Mouse (Mus musculus): Measurements from ENCODE around the gene Filip1. TPM values are rescaled to one million over a fixed set of nuclear protein-coding genes. Genes with fewer than 3 reads are reported as not detected.

Gene Filip1
- polyA plus RNA-seq, 1 experiment from 2014 or later, result 1.5 TPM

GRCm38 (mm10) chr9:79994296-79994695, 18.4 kb downstream of the Filip1 start:
- ATAC-seq (ENCODE audit: insufficient number of reproducible peaks, low FRiP score, low TSS enrichment, low read depth) (no peak), DNase-seq (ENCODE audit: low spot score) (no peak)
- no peak overlapping the region for H3K27ac ChIP-seq (replicated peaks; ENCODE audit: low read depth, low read length)
- no peaks in the 10 kb centered on the region for H3K27me3 ChIP-seq (ENCODE audit: control insufficient read depth, insufficient read depth, low read length)
- H3K4me3 ChIP-seq (ENCODE audit: low read depth, low read length), result no peak overlapping the region
- no peaks in the 10 kb centered on the region for H3K9me3 ChIP-seq (ENCODE audit: control insufficient read depth, low read length)
- no peak overlapping the region for H3K4me2 ChIP-seq (ENCODE audit: low read depth, severe bottlenecking)
- WGBS, result 93% methylated on average over 5 of the region's 5 CpGs
- H3K4me1 ChIP-seq (ENCODE audit: control insufficient read depth, insufficient read depth, low read length), result no peaks in the 10 kb centered on the region
- no peak overlapping the region for H3K9ac ChIP-seq (ENCODE audit: low read length)
- no peaks in the 10 kb centered on the region for H3K36me3 ChIP-seq (ENCODE audit: control insufficient read depth, insufficient read depth, low read length)

- Histone ChIP-seq H3K36me3 (ENCODE audit: control insufficient read depth, insufficient read depth, low read length) (no peaks in the 10 kb centered on the region), H3K27me3 (ENCODE audit: control insufficient read depth, insufficient read depth, low read length) (no peaks in the 10 kb centered on the region), H3K4me1 (ENCODE audit: control insufficient read depth, insufficient read depth, low read length) (no peaks in the 10 kb centered on the region), H3K4me2 (ENCODE audit: low read depth, severe bottlenecking) (no peak overlapping the region), H3K9ac (ENCODE audit: low read length) (no peak overlapping the region), H3K27ac (replicated peaks; ENCODE audit: low read depth, low read length) (no peak overlapping the region), H3K4me3 (ENCODE audit: low read depth, low read length) (no peak overlapping the region), H3K9me3 (ENCODE audit: control insufficient read depth, low read length) (no peaks in the 10 kb centered on the region)
- WGBS, result 83% methylated on average over 4 of the region's 4 CpGs
- no peak for DNase-seq (ENCODE audit: low spot score)
- ATAC-seq (ENCODE audit: insufficient number of reproducible peaks, low FRiP score, low TSS enrichment, low read depth), result no peak
Observed at GRCm38 (mm10) chr9:79993066-79993465, 19.6 kb downstream of the Filip1 start.

DNA sequence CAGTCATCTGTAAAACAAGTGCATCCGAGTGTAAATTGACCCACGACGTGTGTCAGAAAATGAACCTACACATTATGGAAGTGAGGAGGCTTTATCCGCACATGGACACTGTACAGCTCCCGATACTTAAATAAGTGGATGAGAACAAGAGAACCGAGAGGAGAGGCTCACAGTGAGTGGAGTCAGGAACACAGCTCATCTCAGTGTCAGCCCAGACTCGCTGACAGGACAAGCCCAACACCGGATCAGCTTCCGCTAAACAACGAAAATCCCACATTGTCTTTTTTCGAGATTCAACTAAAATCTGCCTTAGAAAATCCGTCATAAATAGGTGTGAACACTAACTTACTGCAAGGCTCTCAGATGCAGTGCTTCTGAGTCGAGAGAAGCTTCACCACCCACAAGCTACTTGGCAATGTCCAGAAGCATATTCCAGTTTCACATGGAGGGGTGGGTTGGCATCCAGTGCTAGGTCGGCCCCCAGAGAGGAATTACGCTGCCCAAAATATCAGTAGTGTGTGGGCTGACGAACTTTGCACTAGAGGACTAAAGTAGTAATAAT, 22.1 kb downstream of the Filip1 start:
- WGBS, result 88% methylated on average over 16 of the region's 16 CpGs
- H3K27ac ChIP-seq (replicated peaks; ENCODE audit: low read depth, low read length), result no peak overlapping the region
- H3K9ac ChIP-seq (ENCODE audit: low read length), result no peak overlapping the region
- DNase-seq (ENCODE audit: low spot score) (no peak), ATAC-seq (ENCODE audit: insufficient number of reproducible peaks, low FRiP score, low TSS enrichment, low read depth) (no peak)
- H3K4me3 ChIP-seq (ENCODE audit: low read depth, low read length), result no peak overlapping the region
- H3K36me3 ChIP-seq (ENCODE audit: control insufficient read depth, insufficient read depth, low read length), result no peaks in the 10 kb centered on the region
- no peaks in the 10 kb centered on the region for H3K9me3 ChIP-seq (ENCODE audit: control insufficient read depth, low read length)
- H3K4me1 ChIP-seq (ENCODE audit: control insufficient read depth, insufficient read depth, low read length), result no peaks in the 10 kb centered on the region
- H3K27me3 ChIP-seq (ENCODE audit: control insufficient read depth, insufficient read depth, low read length), result no peaks in the 10 kb centered on the region
- H3K4me2 ChIP-seq (ENCODE audit: low read depth, severe bottlenecking), result no peak overlapping the region

- 79% methylated on average over 1 of the region's 1 CpGs for WGBS
- Histone ChIP-seq H3K36me3 (ENCODE audit: control insufficient read depth, insufficient read depth, low read length) (no peaks in the 10 kb centered on the region), H3K9ac (ENCODE audit: low read length) (no peak overlapping the region), H3K4me1 (ENCODE audit: control insufficient read depth, insufficient read depth, low read length) (no peaks in the 10 kb centered on the region), H3K4me3 (ENCODE audit: low read depth, low read length) (no peak overlapping the region), H3K27ac (replicated peaks; ENCODE audit: low read depth, low read length) (no peak overlapping the region), H3K27me3 (ENCODE audit: control insufficient read depth, insufficient read depth, low read length) (no peaks in the 10 kb centered on the region), H3K9me3 (ENCODE audit: control insufficient read depth, low read length) (no peaks in the 10 kb centered on the region), H3K4me2 (ENCODE audit: low read depth, severe bottlenecking) (no peak overlapping the region)
- ATAC-seq (ENCODE audit: insufficient number of reproducible peaks, low FRiP score, low TSS enrichment, low read depth), result no peak
- DNase-seq (ENCODE audit: low spot score), result no peak
Observed at GRCm38 (mm10) chr9:79989703-79990102, 22.9 kb downstream of the Filip1 start.

- Histone ChIP-seq H3K4me3 (ENCODE audit: low read depth, low read length) (no peak overlapping the region), H3K4me2 (ENCODE audit: low read depth, severe bottlenecking) (no peak overlapping the region), H3K36me3 (ENCODE audit: control insufficient read depth, insufficient read depth, low read length) (no peaks in the 10 kb centered on the region), H3K27me3 (ENCODE audit: control insufficient read depth, insufficient read depth, low read length) (no peaks in the 10 kb centered on the region), H3K9me3 (ENCODE audit: control insufficient read depth, low read length) (no peaks in the 10 kb centered on the region), H3K4me1 (ENCODE audit: control insufficient read depth, insufficient read depth, low read length) (no peaks in the 10 kb centered on the region), H3K9ac (ENCODE audit: low read length) (no peak overlapping the region), H3K27ac (replicated peaks; ENCODE audit: low read depth, low read length) (no peak overlapping the region)
- no peak for DNase-seq (ENCODE audit: low spot score)
- WGBS, result 93% methylated on average over 1 of the region's 1 CpGs
- no peak for ATAC-seq (ENCODE audit: insufficient number of reproducible peaks, low FRiP score, low TSS enrichment, low read depth)
Observed at GRCm38 (mm10) chr9:79989061-79989460, 23.6 kb downstream of the Filip1 start.

DNA sequence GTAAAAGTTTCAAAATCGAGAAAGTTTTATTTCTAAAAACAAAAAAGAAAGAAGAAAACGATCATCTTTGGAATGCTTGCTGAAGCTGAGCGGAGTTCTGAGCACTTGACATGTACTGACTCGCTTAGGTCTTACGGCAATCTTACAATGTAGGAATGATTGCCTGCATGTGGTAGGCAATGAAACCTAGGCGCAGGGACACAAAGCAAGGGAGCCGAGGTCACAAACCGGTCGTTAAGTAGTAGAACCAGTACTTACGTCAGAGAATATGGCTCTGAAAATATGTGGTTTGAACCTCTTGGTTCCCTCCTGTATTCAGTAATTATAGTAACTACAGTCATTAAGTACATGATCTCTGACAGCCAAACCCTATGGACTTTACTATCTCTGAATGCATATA, 29.4 kb downstream of the Filip1 start:
- DNase-seq (ENCODE audit: low spot score) (no peak), ATAC-seq (ENCODE audit: insufficient number of reproducible peaks, low FRiP score, low TSS enrichment, low read depth) (no peak)
- no peak overlapping the region for H3K27ac ChIP-seq (replicated peaks; ENCODE audit: low read depth, low read length)
- WGBS, result 78% methylated on average over 10 of the region's 10 CpGs
- H3K4me1 ChIP-seq (ENCODE audit: control insufficient read depth, insufficient read depth, low read length), result no peaks in the 10 kb centered on the region
- H3K4me2 ChIP-seq (ENCODE audit: low read depth, severe bottlenecking), result no peak overlapping the region
- H3K4me3 ChIP-seq (ENCODE audit: low read depth, low read length), result no peak overlapping the region
- H3K9ac ChIP-seq (ENCODE audit: low read length), result no peak overlapping the region
- H3K36me3 ChIP-seq (ENCODE audit: control insufficient read depth, insufficient read depth, low read length), result no peaks in the 10 kb centered on the region
- H3K9me3 ChIP-seq (ENCODE audit: control insufficient read depth, low read length), result no peaks in the 10 kb centered on the region
- H3K27me3 ChIP-seq (ENCODE audit: control insufficient read depth, insufficient read depth, low read length), result no peaks in the 10 kb centered on the region

- Histone ChIP-seq H3K9ac (ENCODE audit: low read length) (no peak overlapping the region), H3K36me3 (ENCODE audit: control insufficient read depth, insufficient read depth, low read length) (no peaks in the 10 kb centered on the region)
Observed at GRCm38 (mm10) chr9:79979274-79979673, 33.4 kb downstream of the Filip1 start.

DNA sequence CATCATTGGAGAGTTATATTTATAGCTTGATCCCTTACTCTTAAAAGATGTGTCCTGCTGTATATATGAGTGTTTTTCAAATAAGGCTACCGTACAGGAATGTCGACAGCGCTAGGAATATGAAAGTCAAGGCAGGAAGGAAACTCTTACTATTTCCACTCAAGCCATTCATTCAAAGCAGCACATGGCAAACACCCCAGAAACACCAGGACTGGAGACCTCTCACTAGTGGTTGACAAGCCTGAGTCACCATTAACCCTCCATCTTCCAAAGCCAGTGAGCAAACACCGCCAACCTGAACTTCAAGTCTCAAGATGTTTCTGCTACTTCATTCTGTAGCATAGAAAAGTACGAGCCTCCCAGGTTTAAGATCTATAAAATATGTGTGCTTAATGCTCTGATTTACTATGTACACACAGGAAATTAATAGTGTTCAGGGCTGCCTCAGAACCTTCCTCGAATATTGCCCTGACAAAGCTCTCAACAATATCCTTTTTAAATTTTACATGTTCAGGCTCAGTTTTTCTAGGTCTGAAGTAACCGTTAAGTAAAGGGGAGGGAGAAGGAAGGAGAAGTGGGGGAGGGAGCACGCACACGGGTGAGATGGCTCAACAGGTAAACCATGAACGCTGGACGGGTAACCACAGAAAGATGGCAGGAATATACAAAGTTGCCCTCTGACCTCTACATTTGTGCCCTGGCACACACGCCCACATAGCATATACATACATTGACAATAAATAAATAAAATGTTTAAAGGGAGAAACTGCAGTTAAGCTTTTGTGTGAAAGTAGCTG, 34.2 kb downstream of the Filip1 start:
- Histone ChIP-seq H3K4me1 (ENCODE audit: control insufficient read depth, insufficient read depth, low read length) (no peaks in the 10 kb centered on the region; the same call in 1 of the 2 replicates), H3K27me3 (ENCODE audit: control insufficient read depth, insufficient read depth, low read length) (no peaks in the 10 kb centered on the region), H3K9ac (ENCODE audit: low read length) (no peak overlapping the region), H3K4me3 (ENCODE audit: low read depth, low read length) (no peak overlapping the region), H3K9me3 (ENCODE audit: control insufficient read depth, low read length) (no peaks in the 10 kb centered on the region), H3K36me3 (ENCODE audit: control insufficient read depth, insufficient read depth, low read length) (no peaks in the 10 kb centered on the region), H3K27ac (replicated peaks; ENCODE audit: low read depth, low read length) (no peak overlapping the region), H3K4me2 (ENCODE audit: low read depth, severe bottlenecking) (no peak overlapping the region)
- WGBS, result 83% methylated on average over 12 of the region's 12 CpGs
- ATAC-seq (ENCODE audit: insufficient number of reproducible peaks, low FRiP score, low TSS enrichment, low read depth) (no peak), DNase-seq (ENCODE audit: low spot score) (no peak)

More at GRCm38 (mm10) chr9:79979274-79979673, 33.4 kb downstream of the Filip1 start:
- WGBS, result 87% methylated on average over 2 of the region's 2 CpGs
- H3K27me3 ChIP-seq (ENCODE audit: control insufficient read depth, insufficient read depth, low read length), result no peaks in the 10 kb centered on the region
- H3K4me1 ChIP-seq (ENCODE audit: control insufficient read depth, insufficient read depth, low read length), result no peaks in the 10 kb centered on the region; the same call in 1 of the 2 replicates
- H3K4me3 ChIP-seq (ENCODE audit: low read depth, low read length), result no peak overlapping the region
- DNase-seq (ENCODE audit: low spot score) (no peak), ATAC-seq (ENCODE audit: insufficient number of reproducible peaks, low FRiP score, low TSS enrichment, low read depth) (no peak)
- no peak overlapping the region for H3K4me2 ChIP-seq (ENCODE audit: low read depth, severe bottlenecking)
- H3K27ac ChIP-seq (replicated peaks; ENCODE audit: low read depth, low read length), result no peak overlapping the region
- no peaks in the 10 kb centered on the region for H3K9me3 ChIP-seq (ENCODE audit: control insufficient read depth, low read length)
